Mouse (Mus musculus) liver, adult 2 months (tissue): Measurements from ENCODE around the gene Birc3.

ENCODE experiments used
- CTCF ChIP-seq: fragments of 200-500 bp; IDR thresholded peaks from 2 replicates; pipeline ENCODE4 v1.5.1; 2011; ENCODE audit warnings: low read depth, low read length, control low read depth
- POLR2A ChIP-seq: fragments of 200-500 bp; IDR thresholded peaks from 2 replicates; pipeline ENCODE4 v1.6.1; 2011; ENCODE audit warnings: low read length, control low read depth; ENCODE audit not compliant: insufficient read depth; ENCODE audit errors: extremely low read depth

- TF ChIP-seq CTCF (no peak), POLR2A (no peak)
These were observed 21.1 kb downstream of the Birc3 start for GRCm38 (mm10) chr9:7851841-7852240.
